Mouse (Mus musculus): ENCODE measurements around the gene Lat2.

DNA sequence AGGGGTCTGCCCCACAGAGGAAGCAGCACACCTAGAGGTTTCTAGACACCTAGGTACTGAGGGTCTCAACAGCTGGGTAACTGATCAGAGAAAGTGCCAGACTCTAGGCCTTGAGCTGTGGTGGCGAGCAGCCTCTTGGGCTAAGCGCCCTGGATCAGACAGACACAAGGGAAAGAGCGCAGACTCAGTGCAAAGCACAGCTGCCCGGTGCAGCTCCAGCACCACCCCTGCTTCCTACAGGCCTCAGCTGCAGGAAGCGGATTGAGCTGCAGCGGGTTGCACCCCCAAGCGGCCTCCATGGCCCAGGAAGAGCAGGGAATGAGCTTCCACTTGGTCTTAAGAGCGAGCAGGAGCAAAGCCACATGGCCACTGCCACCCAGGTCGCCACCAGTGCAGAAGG is 5.6 kb upstream of the Lat2 start:
- TF ChIP-seq POLR2A (IDR thresholded peaks at IDR 0.05; ENCODE audit: borderline replicate concordance, insufficient read depth, low read length): no peak
- TF ChIP-seq CTCF (IDR thresholded peaks at IDR 0.05; ENCODE audit: borderline replicate concordance, insufficient read depth, low read depth, low read length): no peak

Measured in cerebellum, adult 2 months (tissue).